Mouse (Mus musculus): ENCODE results near the gene Cachd1.
A peak's percentile ranks its signal among the peaks of the same experiment; 100 is the strongest.

The Cachd1 gene

GRCm38 (mm10) chr4:100793147-100793546 is 16.7 kb downstream of the Cachd1 start:
- peak; percentile 42 to 46 for DNase-seq

GRCm38 (mm10) chr4:100795523-100795922 is 19.0 kb downstream of the Cachd1 start:
- no peak for DNase-seq

- DNase-seq: peak; percentile 79 to 86
Observed at GRCm38 (mm10) chr4:100800730-100801442, 24.4 kb downstream of the Cachd1 start.

GRCm38 (mm10) chr4:100801443-100801786 is 24.9 kb downstream of the Cachd1 start:
- DNase-seq: no peak

GRCm38 (mm10) chr4:100811057-100811695 is 34.7 kb downstream of the Cachd1 start:
- DNase-seq: no peak

GRCm38 (mm10) chr4:100811802-100812510 is 35.5 kb downstream of the Cachd1 start:
- DNase-seq: no peak

GRCm38 (mm10) chr4:100813767-100814461 is 37.4 kb downstream of the Cachd1 start:
- no peak for DNase-seq

GRCm38 (mm10) chr4:100819238-100819637 is 42.8 kb downstream of the Cachd1 start:
- no peak for DNase-seq

GRCm38 (mm10) chr4:100822526-100822925 is 46.1 kb downstream of the Cachd1 start:
- DNase-seq: no peak

GRCm38 (mm10) chr4:100827374-100827773 is 50.9 kb downstream of the Cachd1 start:
- no peak for DNase-seq

- no peak for DNase-seq
Observed at GRCm38 (mm10) chr4:100828737-100829136, 52.3 kb downstream of the Cachd1 start.

- peak in 1 of 2 experiments; percentile 9 for DNase-seq
Observed at GRCm38 (mm10) chr4:100837205-100837604, 60.7 kb downstream of the Cachd1 start.

- no peak for DNase-seq
Observed at GRCm38 (mm10) chr4:100842629-100843028, 66.2 kb downstream of the Cachd1 start.

- DNase-seq: no peak
Observed at GRCm38 (mm10) chr4:100843119-100843518, 66.6 kb downstream of the Cachd1 start.

GRCm38 (mm10) chr4:100850846-100851495 is 74.5 kb downstream of the Cachd1 start:
- DNase-seq: no peak

- DNase-seq: no peak
Observed at GRCm38 (mm10) chr4:100852448-100852847, 76.0 kb downstream of the Cachd1 start.

- DNase-seq: no peak
Observed at GRCm38 (mm10) chr4:100853426-100853825, 77.0 kb downstream of the Cachd1 start.

GRCm38 (mm10) chr4:100855373-100855772 is 78.9 kb downstream of the Cachd1 start:
- DNase-seq: no peak

- DNase-seq: no peak
Observed at GRCm38 (mm10) chr4:100857411-100857869, 81.0 kb downstream of the Cachd1 start.

GRCm38 (mm10) chr4:100863861-100864428 is 87.5 kb downstream of the Cachd1 start:
- no peak for DNase-seq

GRCm38 (mm10) chr4:100865423-100865822 is 88.9 kb downstream of the Cachd1 start:
- DNase-seq: peak; percentile 23 to 36
